Mouse (Mus musculus) kidney, embryonic 15.5 days (tissue): ENCODE measurements at regions not wholly inside any gene's neighbourhood (a gene's known extent, or its start where the extent isn't known, plus 50 kb on each side); places are given as distances from the start of the nearest gene placed in this dataset.

Experiments used
- ATAC-seq: fragments of 200-750 bp; cut with Nextera tagmentation; replicated peaks from 2 replicates; pipeline ENCODE4 v1.8.0; 2017; ENCODE audit warnings: moderate TSS enrichment; ENCODE audit not compliant: low FRiP score
- H3K27ac ChIP-seq: fragments of 300-500 bp; sonication (generic); 2 replicates; pipeline ENCODE4 v1.5.1; 2015; ENCODE audit warnings: mild to moderate bottlenecking, inconsistent platforms
- H3K27me3 ChIP-seq: fragments of 300-500 bp; sonication (generic); 2 replicates; pipeline ENCODE4 v1.6.1; 2015; ENCODE audit warnings: inconsistent platforms
- H3K36me3 ChIP-seq: fragments of 300-500 bp; sonication (generic); 2 replicates; pipeline ENCODE4 v1.6.1; 2015; ENCODE audit warnings: inconsistent platforms
- H3K4me1 ChIP-seq: fragments of 300-500 bp; sonication (generic); 2 replicates; pipeline ENCODE4 v1.6.1; 2015; ENCODE audit warnings: inconsistent platforms
- H3K4me2 ChIP-seq: fragments of 300-500 bp; sonication (generic); 2 replicates; pipeline ENCODE4 v1.6.1; 2015; ENCODE audit warnings: moderate library complexity, mild to moderate bottlenecking, inconsistent platforms
- H3K4me3 ChIP-seq: fragments of 300-500 bp; sonication (generic); replicated peaks from 2 replicates; pipeline ENCODE4 v1.5.1; 2015; ENCODE audit warnings: mild to moderate bottlenecking, inconsistent platforms
- H3K9ac ChIP-seq: fragments of 300-500 bp; sonication (generic); 2 replicates; pipeline ENCODE4 v1.6.1; 2015; ENCODE audit warnings: mild to moderate bottlenecking, inconsistent platforms
- H3K9me3 ChIP-seq: fragments of 300-500 bp; sonication (generic); replicated peaks from 2 replicates; pipeline ENCODE4 v1.6.1; 2016; ENCODE audit warnings: inconsistent platforms
- WGBS: fragments of 180-500 bp; shearing (Covaris S2); methylation state at CpG from one replicate; pipeline ENCODE4 v1.1.7; 2015; ENCODE audit warnings: mixed read lengths; 5-methylcytosine and 5-hydroxymethylcytosine counted together

GRCm38 (mm10) chr3:17452984-17453383 lies 495.2 kb upstream of the Cypt12 start:
- Histone ChIP-seq H3K9me3 (no peaks in the 10 kb centered on the region), H3K27me3 (no peaks in the 10 kb centered on the region), H3K4me2 (no peak overlapping the region), H3K36me3 (no peaks in the 10 kb centered on the region), H3K27ac (no peak overlapping the region), H3K4me1 (no peaks in the 10 kb centered on the region), H3K9ac (no peak overlapping the region), H3K4me3 (no peak overlapping the region)
- WGBS: 86% methylated on average over 1 of the region's 1 CpGs
- ATAC-seq: no peak

- Histone ChIP-seq H3K4me2 (no peak overlapping the region), H3K4me3 (no peak overlapping the region), H3K27ac (no peak overlapping the region), H3K27me3 (no peaks in the 10 kb centered on the region), H3K36me3 (no peaks in the 10 kb centered on the region), H3K9me3 (no peaks in the 10 kb centered on the region), H3K9ac (no peak overlapping the region), H3K4me1 (no peaks in the 10 kb centered on the region)
- WGBS: 90% methylated on average over 5 of the region's 5 CpGs
- ATAC-seq: no peak
Observed at GRCm38 (mm10) chr3:17460545-17460944, 487.7 kb upstream of the Cypt12 start.

- H3K4me3 ChIP-seq: no peak overlapping the region
- peak; percentile 74 for ATAC-seq
- WGBS: 89% methylated on average over 4 of the region's 4 CpGs
- no peak overlapping the region for H3K9ac ChIP-seq
- no peak overlapping the region for H3K27ac ChIP-seq
- no peaks in the 10 kb centered on the region for H3K9me3 ChIP-seq
- H3K27me3 ChIP-seq: no peaks in the 10 kb centered on the region
- no peak overlapping the region for H3K4me2 ChIP-seq
- no peaks in the 10 kb centered on the region for H3K36me3 ChIP-seq
- H3K4me1 ChIP-seq: no peaks in the 10 kb centered on the region
Observed at GRCm38 (mm10) chr3:17461365-17461764, 486.8 kb upstream of the Cypt12 start.

- H3K4me1 ChIP-seq: no peaks in the 10 kb centered on the region
- 89% methylated on average over 2 of the region's 2 CpGs for WGBS
- no peaks in the 10 kb centered on the region for H3K27me3 ChIP-seq
- H3K4me3 ChIP-seq: no peak overlapping the region
- ATAC-seq: no peak
- no peak overlapping the region for H3K9ac ChIP-seq
- no peaks in the 10 kb centered on the region for H3K9me3 ChIP-seq
- no peak overlapping the region for H3K27ac ChIP-seq
- no peak overlapping the region for H3K4me2 ChIP-seq
- no peaks in the 10 kb centered on the region for H3K36me3 ChIP-seq
Observed at GRCm38 (mm10) chr3:17473812-17474211, 474.4 kb upstream of the Cypt12 start.

- no peaks in the 10 kb centered on the region for H3K36me3 ChIP-seq
- ATAC-seq: no peak
- H3K9ac ChIP-seq: no peak overlapping the region
- no peaks in the 10 kb centered on the region for H3K4me1 ChIP-seq
- H3K27ac ChIP-seq: no peak overlapping the region
- H3K9me3 ChIP-seq: no peaks in the 10 kb centered on the region
- no peak overlapping the region for H3K4me2 ChIP-seq
- 34% methylated on average over 4 of the region's 4 CpGs for WGBS
- H3K4me3 ChIP-seq: no peak overlapping the region
- H3K27me3 ChIP-seq: no peaks in the 10 kb centered on the region
Observed at GRCm38 (mm10) chr3:17489240-17490142, 458.7 kb upstream of the Cypt12 start.

- Histone ChIP-seq H3K27me3 (no peaks in the 10 kb centered on the region), H3K4me2 (no peak overlapping the region), H3K4me1 (no peaks in the 10 kb centered on the region), H3K27ac (no peak overlapping the region), H3K36me3 (no peaks in the 10 kb centered on the region), H3K9me3 (no peaks in the 10 kb centered on the region), H3K9ac (no peak overlapping the region), H3K4me3 (no peak overlapping the region)
- no peak for ATAC-seq
Observed at GRCm38 (mm10) chr3:17490632-17491031, 457.6 kb upstream of the Cypt12 start.

- no peaks in the 10 kb centered on the region for H3K9me3 ChIP-seq
- no peak for ATAC-seq
- H3K36me3 ChIP-seq: no peaks in the 10 kb centered on the region
- no peak overlapping the region for H3K27ac ChIP-seq
- H3K4me2 ChIP-seq: no peak overlapping the region
- no peak overlapping the region for H3K4me3 ChIP-seq
- H3K27me3 ChIP-seq: no peaks in the 10 kb centered on the region
- H3K9ac ChIP-seq: no peak overlapping the region
- no peaks in the 10 kb centered on the region for H3K4me1 ChIP-seq
- WGBS: 79% methylated on average over 3 of the region's 3 CpGs
Observed at GRCm38 (mm10) chr3:17498291-17498690, 449.9 kb upstream of the Cypt12 start.

GRCm38 (mm10) chr3:17501556-17501955 lies 446.7 kb upstream of the Cypt12 start:
- Histone ChIP-seq H3K4me1 (no peaks in the 10 kb centered on the region), H3K4me2 (no peak overlapping the region), H3K9ac (no peak overlapping the region), H3K9me3 (no peaks in the 10 kb centered on the region), H3K27ac (no peak overlapping the region), H3K4me3 (no peak overlapping the region), H3K27me3 (no peaks in the 10 kb centered on the region), H3K36me3 (no peaks in the 10 kb centered on the region)
- 75% methylated on average over 2 of the region's 2 CpGs for WGBS
- no peak for ATAC-seq

- ATAC-seq: no peak
- H3K27ac ChIP-seq: no peak overlapping the region
Observed at GRCm38 (mm10) chr3:17541346-17541745, 406.9 kb upstream of the Cypt12 start.

GRCm38 (mm10) chr3:17547559-17548059 lies 400.6 kb upstream of the Cypt12 start:
- H3K9me3 ChIP-seq: no peaks in the 10 kb centered on the region
- 65% methylated on average over 1 of the region's 1 CpGs for WGBS
- H3K9ac ChIP-seq: no peak overlapping the region
- H3K4me3 ChIP-seq: no peak overlapping the region
- H3K27me3 ChIP-seq: no peaks in the 10 kb centered on the region
- no peaks in the 10 kb centered on the region for H3K36me3 ChIP-seq
- H3K4me2 ChIP-seq: no peak overlapping the region
- H3K27ac ChIP-seq: no peak overlapping the region
- H3K4me1 ChIP-seq: no peaks in the 10 kb centered on the region
- no peak for ATAC-seq

More at GRCm38 (mm10) chr3:17541346-17541745, 406.9 kb upstream of the Cypt12 start:
- Histone ChIP-seq H3K9me3 (no peaks in the 10 kb centered on the region), H3K27me3 (no peaks in the 10 kb centered on the region), H3K4me2 (no peak overlapping the region), H3K9ac (no peak overlapping the region), H3K36me3 (no peaks in the 10 kb centered on the region), H3K4me1 (no peaks in the 10 kb centered on the region), H3K4me3 (no peak overlapping the region)

- Histone ChIP-seq H3K9me3 (no peaks in the 10 kb centered on the region), H3K4me2 (no peak overlapping the region), H3K27ac (no peak overlapping the region), H3K9ac (no peak overlapping the region), H3K27me3 (no peaks in the 10 kb centered on the region), H3K36me3 (no peaks in the 10 kb centered on the region), H3K4me3 (no peak overlapping the region), H3K4me1 (no peaks in the 10 kb centered on the region)
- ATAC-seq: no peak
- 65% methylated on average over 9 of the region's 9 CpGs for WGBS
Observed at GRCm38 (mm10) chr3:17582487-17582886, 365.7 kb upstream of the Cypt12 start.

- no peaks in the 10 kb centered on the region for H3K4me1 ChIP-seq
- no peak for ATAC-seq
- 64% methylated on average over 2 of the region's 2 CpGs for WGBS
Observed at GRCm38 (mm10) chr3:17589956-17590546, 358.2 kb upstream of the Cypt12 start.

More at GRCm38 (mm10) chr3:17589956-17590546, 358.2 kb upstream of the Cypt12 start:
- Histone ChIP-seq H3K9ac (no peak overlapping the region), H3K4me3 (no peak overlapping the region), H3K4me2 (no peak overlapping the region), H3K36me3 (no peaks in the 10 kb centered on the region), H3K27me3 (no peaks in the 10 kb centered on the region), H3K9me3 (no peaks in the 10 kb centered on the region), H3K27ac (no peak overlapping the region)
